Mouse (Mus musculus) stomach, embryonic 16.5 days (tissue): ENCODE results near the gene Prkcz. TPM values are rescaled to one million over a fixed set of nuclear protein-coding genes. Genes with fewer than 3 reads are reported as not detected.
"Not testable (repeated sequence)": the region's sequence is repeated elsewhere in the genome, so short reads cannot be mapped to it uniquely, and the experiment has no call there.

Source experiments
- ATAC-seq: fragments of 200-750 bp; cut with Nextera tagmentation; 2 replicates; pipeline ENCODE4 v1.8.0; 2017; ENCODE audit warnings: moderate number of reproducible peaks, moderate TSS enrichment; ENCODE audit not compliant: insufficient read depth, low FRiP score
- H3K27ac ChIP-seq: fragments of 300-500 bp; sonication (generic); 2 replicates; pipeline ENCODE4 v1.5.1; 2014; ENCODE audit warnings: low read length
- H3K27me3 ChIP-seq: fragments of 300-500 bp; sonication (generic); 2 replicates; pipeline ENCODE4 v1.6.1; 2014; ENCODE audit warnings: low read length, control low read depth, mixed read lengths; ENCODE audit not compliant: control insufficient read depth, insufficient read depth
- H3K36me3 ChIP-seq: fragments of 300-500 bp; sonication (generic); 2 replicates; pipeline ENCODE4 v1.6.1; 2014; ENCODE audit warnings: low read length; ENCODE audit not compliant: control insufficient read depth, insufficient read depth
- H3K4me1 ChIP-seq: fragments of 300-500 bp; sonication (generic); 2 replicates; pipeline ENCODE4 v1.6.1; 2014; ENCODE audit warnings: low read length, control low read depth, mixed read lengths; ENCODE audit not compliant: control insufficient read depth, insufficient read depth
- H3K4me2 ChIP-seq: fragments of 300-500 bp; sonication (generic); 2 replicates; pipeline ENCODE4 v1.6.1; 2014; ENCODE audit warnings: low read depth, low read length, mixed read lengths
- H3K4me3 ChIP-seq: fragments of 300-500 bp; sonication (generic); replicated peaks from 2 replicates; pipeline ENCODE4 v1.5.1; 2014; ENCODE audit warnings: mild to moderate bottlenecking, low read length
- H3K9ac ChIP-seq: fragments of 300-500 bp; sonication (generic); 2 replicates; pipeline ENCODE4 v1.6.1; 2014; ENCODE audit warnings: low read length
- H3K9me3 ChIP-seq: fragments of 300-500 bp; sonication (generic); replicated peaks from 2 replicates; pipeline ENCODE4 v1.6.1; 2016; ENCODE audit warnings: low read length, control low read depth; ENCODE audit not compliant: control insufficient read depth
- WGBS: fragments of 180-500 bp; shearing (Covaris S2); extraction: QIAGEN DNeasy Blood & Tissue Kit; methylation state at CpG from one replicate; pipeline ENCODE4 v1.1.7; 2014; 5-methylcytosine and 5-hydroxymethylcytosine counted together
- polyA plus RNA-seq: library from polyadenylated mRNA; unstranded; fragments of >200 nt; fragmentation: Nextera tagmentation; extraction: Ambion mirVana; gene quantifications from 2 replicates; pipeline ENCODE4 v1.2.1, GENCODE M21; 2015

Prkcz gene
- polyA plus RNA-seq, 1 experiment from 2014 or later: 16.7 TPM

DNA sequence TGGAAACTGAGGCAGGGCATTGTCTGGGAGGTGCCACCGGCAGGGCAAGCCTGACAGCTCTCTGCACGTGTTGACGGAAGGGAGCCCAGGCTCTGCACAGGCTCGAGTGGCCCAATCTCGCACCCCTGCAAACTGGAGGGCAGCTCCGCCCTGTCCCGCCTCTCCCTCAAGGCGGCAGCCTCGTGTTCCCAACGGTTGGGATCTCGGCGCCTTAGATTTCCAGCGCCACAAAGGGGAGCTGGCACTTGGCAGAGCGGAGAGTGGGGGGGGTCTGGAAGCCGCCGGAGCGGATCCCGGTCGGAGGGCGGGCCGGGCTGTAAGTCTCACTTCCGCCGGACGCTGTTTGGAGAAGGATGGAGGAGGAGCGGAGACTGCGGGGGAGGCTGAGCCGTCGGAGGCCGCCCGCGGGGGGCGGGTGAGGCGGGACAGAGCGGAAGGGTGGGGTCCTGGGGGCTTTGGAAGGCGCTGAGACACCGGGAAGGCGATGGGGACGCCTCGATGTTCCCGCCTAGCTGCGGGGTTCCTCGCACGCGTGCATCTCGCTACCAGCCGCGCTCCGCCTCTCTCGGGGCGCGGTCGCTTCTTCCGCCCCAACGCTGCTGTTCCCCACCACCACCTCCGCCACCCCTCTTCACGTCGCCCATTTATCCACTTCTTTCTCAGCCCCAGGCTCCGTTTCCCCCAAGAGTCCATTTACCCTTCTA lies 111.4 kb downstream of the Prkcz start, which contains the start of gene Faap20:
Gene Faap20 (plus strand): TSS at position 155 of the 704 bp plus-strand sequence.
- peak; percentile 90 for ATAC-seq

DNA sequence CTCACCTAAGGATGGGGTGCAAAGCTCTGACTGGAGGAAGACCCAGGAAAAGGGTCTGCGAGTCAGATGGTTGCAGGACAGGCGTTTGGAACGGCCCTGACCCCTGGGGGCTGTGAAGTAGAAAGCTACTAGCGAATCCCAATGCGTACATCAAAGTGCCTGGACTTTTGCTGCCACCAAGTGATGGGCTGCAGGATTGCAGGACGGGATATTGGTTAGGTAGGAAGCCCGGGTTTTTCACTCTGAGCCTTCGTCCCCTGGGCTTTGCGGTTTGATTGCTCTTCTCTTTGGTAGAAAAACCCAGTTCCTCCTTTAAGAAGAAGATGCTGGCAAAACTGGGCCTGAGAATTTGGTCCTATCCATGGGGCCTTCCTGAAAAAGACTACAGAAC lies 111.9 kb downstream of the Prkcz start:
- ATAC-seq: peak; percentile 67
- WGBS: 0% methylated on average over 9 of the region's 9 CpGs
- peak overlapping the region; percentile 84 for H3K9ac ChIP-seq
- H3K4me2 ChIP-seq: peak overlapping the region; percentile 79
- no peaks in the 10 kb centered on the region for H3K27me3 ChIP-seq
- peaks cover 33% of the 10 kb centered on the region for H3K4me1 ChIP-seq
- no peaks in the 10 kb centered on the region for H3K9me3 ChIP-seq
- no peaks in the 10 kb centered on the region for H3K36me3 ChIP-seq
- peak overlapping the region; percentile 64 for H3K4me3 ChIP-seq
- peak overlapping the region; percentile 99 for H3K27ac ChIP-seq

More for the DNA sequence above, 111.4 kb downstream of the Prkcz start, which contains the start of gene Faap20:
- Histone ChIP-seq H3K4me2 (peak within 1 kb of the TSS; percentile 79), H3K27me3 (no peaks in the 10 kb centered on the region), H3K9ac (peak within 1 kb of the TSS; percentile 84), H3K27ac (peak within 1 kb of the TSS; percentile 99), H3K4me1 (peaks cover 33% of the 10 kb centered on the region), H3K36me3 (no peaks in the 10 kb centered on the region), H3K9me3 (no peaks in the 10 kb centered on the region), H3K4me3 (peak within 1 kb of the TSS; percentile 64)
- WGBS: under 1% methylated on average over 56 of the region's 58 CpGs

- H3K9me3 ChIP-seq, H3K36me3 ChIP-seq, H3K4me2 ChIP-seq, H3K27ac ChIP-seq, H3K27me3 ChIP-seq, H3K4me3 ChIP-seq, H3K9ac ChIP-seq, ATAC-seq: not testable (repeated sequence)
- peaks cover 29% of the 10 kb centered on the region for H3K4me1 ChIP-seq
- 84% methylated on average over 3 of the region's 3 CpGs for WGBS
These were observed 113.1 kb downstream of the Prkcz start for GRCm38 (mm10) chr4:155248054-155248453.

GRCm38 (mm10) chr4:155246691-155247105 lies 114.5 kb downstream of the Prkcz start:
- H3K27ac ChIP-seq: no peak overlapping the region
- H3K9me3 ChIP-seq: no peaks in the 10 kb centered on the region
- H3K36me3 ChIP-seq: no peaks in the 10 kb centered on the region
- peak overlapping the region; percentile 46; the same call in 1 of the 2 replicates for H3K9ac ChIP-seq
- H3K27me3 ChIP-seq: no peaks in the 10 kb centered on the region
- H3K4me1 ChIP-seq: peaks cover 19% of the 10 kb centered on the region
- 78% methylated on average over 12 of the region's 12 CpGs for WGBS
- ATAC-seq: no peak
- no peak overlapping the region for H3K4me3 ChIP-seq
- no peak overlapping the region for H3K4me2 ChIP-seq

- peak overlapping the region; percentile 44 for H3K9ac ChIP-seq
- H3K4me1 ChIP-seq: peaks cover 11% of the 10 kb centered on the region
- WGBS: 47% methylated on average over 6 of the region's 6 CpGs
- H3K36me3 ChIP-seq: no peaks in the 10 kb centered on the region
- ATAC-seq: no peak
- no peaks in the 10 kb centered on the region for H3K27me3 ChIP-seq
- no peak overlapping the region for H3K27ac ChIP-seq
- H3K4me3 ChIP-seq: no peak overlapping the region
- no peak overlapping the region for H3K4me2 ChIP-seq
- no peaks in the 10 kb centered on the region for H3K9me3 ChIP-seq
These were observed 115.2 kb downstream of the Prkcz start for GRCm38 (mm10) chr4:155245770-155246492.

- H3K4me3 ChIP-seq: no peak overlapping the region
- H3K27me3 ChIP-seq: no peaks in the 10 kb centered on the region
- no peak overlapping the region for H3K4me2 ChIP-seq
- no peak overlapping the region for H3K27ac ChIP-seq
- WGBS: 82% methylated on average over 12 of the region's 12 CpGs
- no peak for ATAC-seq
- 0 out of 2 replicates have a peak, but pooled peaks cover 2% of the 10 kb centered on the region for H3K4me1 ChIP-seq
- no peaks in the 10 kb centered on the region for H3K9me3 ChIP-seq
- H3K36me3 ChIP-seq: no peaks in the 10 kb centered on the region
- H3K9ac ChIP-seq: no peak overlapping the region
These were observed 117.9 kb downstream of the Prkcz start for GRCm38 (mm10) chr4:155243233-155243632.

DNA sequence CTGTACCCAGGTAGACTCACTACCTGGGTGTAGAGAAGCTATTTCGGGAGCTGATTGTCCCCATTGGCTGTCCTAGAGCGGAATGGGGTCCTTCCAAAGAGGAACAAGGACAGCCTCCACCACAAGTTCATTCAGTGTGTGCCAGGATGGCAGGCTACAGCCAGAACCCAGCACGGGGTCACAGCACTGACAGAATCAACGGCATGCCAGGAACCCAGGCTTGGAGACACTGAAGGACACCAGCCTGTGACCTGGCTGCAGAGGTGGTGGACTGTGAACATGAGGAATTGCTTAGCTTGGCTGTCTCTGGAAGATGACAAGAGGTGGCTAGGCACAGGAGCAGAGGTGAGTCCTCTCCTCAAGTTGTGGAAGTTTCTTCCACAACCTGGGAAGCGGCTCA lies 118.9 kb downstream of the Prkcz start:
- H3K27me3 ChIP-seq: no peaks in the 10 kb centered on the region
- no peak overlapping the region for H3K9ac ChIP-seq
- no peaks in the 10 kb centered on the region for H3K36me3 ChIP-seq
- H3K4me1 ChIP-seq: peaks cover 6% of the 10 kb centered on the region
- H3K9me3 ChIP-seq: no peaks in the 10 kb centered on the region
- no peak overlapping the region for H3K4me2 ChIP-seq
- H3K4me3 ChIP-seq: no peak overlapping the region
- ATAC-seq: no peak
- 91% methylated on average over 5 of the region's 5 CpGs for WGBS
- H3K27ac ChIP-seq: no peak overlapping the region

- Histone ChIP-seq H3K9ac (no peak overlapping the region), H3K27me3 (no peaks in the 10 kb centered on the region), H3K9me3 (no peaks in the 10 kb centered on the region), H3K27ac (no peak overlapping the region), H3K4me1 (peaks cover 11% of the 10 kb centered on the region), H3K4me3 (no peak overlapping the region), H3K36me3 (no peaks in the 10 kb centered on the region), H3K4me2 (no peak overlapping the region)
- 73% methylated on average over 9 of the region's 9 CpGs for WGBS
- ATAC-seq: no peak
These were observed 119.4 kb downstream of the Prkcz start for GRCm38 (mm10) chr4:155241789-155242188.

- no peaks in the 10 kb centered on the region for H3K27me3 ChIP-seq
- H3K9ac ChIP-seq: no peak overlapping the region
- H3K4me1 ChIP-seq: peaks cover 31% of the 10 kb centered on the region
- H3K4me3 ChIP-seq: no peak overlapping the region
- no peak overlapping the region for H3K4me2 ChIP-seq
- H3K36me3 ChIP-seq: no peaks in the 10 kb centered on the region
- H3K9me3 ChIP-seq: no peaks in the 10 kb centered on the region
- 60% methylated on average over 6 of the region's 6 CpGs for WGBS
- ATAC-seq: no peak
- no peak overlapping the region for H3K27ac ChIP-seq
These were observed 121.7 kb downstream of the Prkcz start for GRCm38 (mm10) chr4:155239494-155239893.
